Mouse (Mus musculus) neural tube, embryonic 14.5 days (tissue): Measurements from ENCODE around the gene Snd1. TPM values are rescaled to one million over a fixed set of nuclear protein-coding genes. Genes with fewer than 3 reads are reported as not detected.

Source experiments
- ATAC-seq: fragments of 200-750 bp; cut with Nextera tagmentation; 2 replicates; pipeline ENCODE4 v1.8.0; 2017; ENCODE audit warnings: low read depth, mild to moderate bottlenecking, moderate TSS enrichment, moderate library complexity
- H3K27ac ChIP-seq: fragments of 300-500 bp; sonication (generic); 2 replicates; pipeline ENCODE4 v1.5.1; 2014; ENCODE audit warnings: low read depth, mild to moderate bottlenecking, control low read depth, low read length, moderate library complexity, mixed read lengths
- H3K27me3 ChIP-seq: fragments of 300-500 bp; sonication (generic); 2 replicates; pipeline ENCODE4 v1.6.1; 2014; ENCODE audit warnings: low read length; ENCODE audit not compliant: control insufficient read depth, insufficient read depth
- H3K36me3 ChIP-seq: fragments of 300-500 bp; sonication (generic); 2 replicates; pipeline ENCODE4 v1.6.1; 2014; ENCODE audit warnings: low read length, mixed read lengths; ENCODE audit not compliant: control insufficient read depth, insufficient read depth
- H3K4me1 ChIP-seq: fragments of 300-500 bp; sonication (generic); 2 replicates; pipeline ENCODE4 v1.6.1; 2014; ENCODE audit warnings: low read length; ENCODE audit not compliant: control insufficient read depth, insufficient read depth
- H3K4me2 ChIP-seq: fragments of 300-500 bp; sonication (generic); 2 replicates; pipeline ENCODE4 v1.6.1; 2014; ENCODE audit warnings: mild to moderate bottlenecking, low read depth, low read length, control low read depth
- H3K4me3 ChIP-seq: fragments of 300-500 bp; sonication (generic); 2 replicates; pipeline ENCODE4 v1.5.1; 2014; ENCODE audit warnings: low read depth, low read length, control low read depth, mixed read lengths
- H3K9ac ChIP-seq: fragments of 300-500 bp; sonication (generic); replicated peaks from 2 replicates; pipeline ENCODE4 v1.6.1; 2014; ENCODE audit warnings: low read depth, mild to moderate bottlenecking, control low read depth, low read length, mixed read lengths
- H3K9me3 ChIP-seq: fragments of 300-500 bp; sonication (generic); 2 replicates; pipeline ENCODE4 v1.6.1; 2016; ENCODE audit warnings: low read length; ENCODE audit not compliant: control insufficient read depth
- WGBS: fragments of 180-500 bp; shearing (Covaris S2); extraction: QIAGEN DNeasy Blood & Tissue Kit; methylation state at CpG from one replicate; pipeline ENCODE4 v1.1.7; 2014; 5-methylcytosine and 5-hydroxymethylcytosine counted together
- polyA plus RNA-seq: library from polyadenylated mRNA; unstranded; fragments of >200 nt; fragmentation: Nextera tagmentation; extraction: Ambion mirVana; gene quantifications from 2 replicates; pipeline ENCODE4 v1.2.1, GENCODE M21; 2014

Snd1 gene
- polyA plus RNA-seq, 1 experiment from 2014 or later, result 73.8 TPM

GRCm38 (mm10) chr6:28771331-28771730 lies 296.4 kb downstream of the Snd1 start:
- ATAC-seq, result no peak
- H3K4me3 ChIP-seq, result no peak overlapping the region
- H3K27me3 ChIP-seq, result no peaks in the 10 kb centered on the region
- no peak overlapping the region for H3K9ac ChIP-seq
- no peaks in the 10 kb centered on the region for H3K36me3 ChIP-seq
- no peak overlapping the region for H3K4me2 ChIP-seq
- WGBS, result 46% methylated on average over 2 of the region's 2 CpGs
- no peaks in the 10 kb centered on the region for H3K9me3 ChIP-seq
- no peak overlapping the region for H3K27ac ChIP-seq
- H3K4me1 ChIP-seq, result no peaks in the 10 kb centered on the region; the same call in 1 of the 2 replicates

GRCm38 (mm10) chr6:28781696-28782095 lies 306.8 kb downstream of the Snd1 start:
- Histone ChIP-seq H3K9ac (no peak overlapping the region), H3K36me3 (no peaks in the 10 kb centered on the region), H3K4me3 (no peak overlapping the region), H3K27me3 (no peaks in the 10 kb centered on the region), H3K9me3 (no peaks in the 10 kb centered on the region), H3K27ac (no peak overlapping the region), H3K4me1 (no peaks in the 10 kb centered on the region), H3K4me2 (no peak overlapping the region)
- ATAC-seq, result no peak
- WGBS, result 58% methylated on average over 3 of the region's 3 CpGs

GRCm38 (mm10) chr6:28783082-28783647 lies 308.2 kb downstream of the Snd1 start:
- Histone ChIP-seq H3K27ac (no peak overlapping the region), H3K9ac (no peak overlapping the region), H3K27me3 (no peaks in the 10 kb centered on the region), H3K4me2 (no peak overlapping the region), H3K4me1 (no peaks in the 10 kb centered on the region), H3K4me3 (no peak overlapping the region), H3K36me3 (no peaks in the 10 kb centered on the region), H3K9me3 (no peaks in the 10 kb centered on the region)
- ATAC-seq, result no peak
- 58% methylated on average over 4 of the region's 4 CpGs for WGBS

GRCm38 (mm10) chr6:28783953-28784352 lies 309.0 kb downstream of the Snd1 start:
- H3K4me1 ChIP-seq, result no peaks in the 10 kb centered on the region
- no peak overlapping the region for H3K27ac ChIP-seq
- H3K36me3 ChIP-seq, result no peaks in the 10 kb centered on the region
- H3K4me2 ChIP-seq, result no peak overlapping the region
- H3K9ac ChIP-seq, result no peak overlapping the region
- no peak for ATAC-seq
- H3K27me3 ChIP-seq, result no peaks in the 10 kb centered on the region
- WGBS, result 36% methylated on average over 5 of the region's 5 CpGs
- no peak overlapping the region for H3K4me3 ChIP-seq
- no peaks in the 10 kb centered on the region for H3K9me3 ChIP-seq

- no peak overlapping the region for H3K27ac ChIP-seq
- no peaks in the 10 kb centered on the region for H3K27me3 ChIP-seq
- H3K4me1 ChIP-seq, result no peaks in the 10 kb centered on the region
- H3K9ac ChIP-seq, result no peak overlapping the region
- no peaks in the 10 kb centered on the region for H3K9me3 ChIP-seq
- H3K36me3 ChIP-seq, result no peaks in the 10 kb centered on the region
- WGBS, result 87% methylated on average over 8 of the region's 8 CpGs
- ATAC-seq, result no peak
- H3K4me3 ChIP-seq, result no peak overlapping the region
- no peak overlapping the region for H3K4me2 ChIP-seq
Measured at GRCm38 (mm10) chr6:28785770-28786169, 310.8 kb downstream of the Snd1 start.

GRCm38 (mm10) chr6:28787133-28787532 lies 312.2 kb downstream of the Snd1 start:
- H3K4me2 ChIP-seq, result no peak overlapping the region
- H3K9ac ChIP-seq, result no peak overlapping the region
- no peak overlapping the region for H3K4me3 ChIP-seq
- H3K4me1 ChIP-seq, result no peaks in the 10 kb centered on the region
- no peaks in the 10 kb centered on the region for H3K36me3 ChIP-seq
- WGBS, result 44% methylated on average over 6 of the region's 6 CpGs
- ATAC-seq, result no peak
- H3K27me3 ChIP-seq, result no peaks in the 10 kb centered on the region
- H3K9me3 ChIP-seq, result no peaks in the 10 kb centered on the region
- H3K27ac ChIP-seq, result no peak overlapping the region

- no peak overlapping the region for H3K4me2 ChIP-seq
- WGBS, result 70% methylated on average over 4 of the region's 4 CpGs
- H3K36me3 ChIP-seq, result no peaks in the 10 kb centered on the region
- H3K4me3 ChIP-seq, result no peak overlapping the region
- no peaks in the 10 kb centered on the region for H3K27me3 ChIP-seq
- H3K4me1 ChIP-seq, result no peaks in the 10 kb centered on the region
- no peaks in the 10 kb centered on the region for H3K9me3 ChIP-seq
- no peak overlapping the region for H3K9ac ChIP-seq
- H3K27ac ChIP-seq, result no peak overlapping the region
- ATAC-seq, result no peak
Measured at GRCm38 (mm10) chr6:28789685-28790084, 314.7 kb downstream of the Snd1 start.

GRCm38 (mm10) chr6:28791183-28791582 lies 316.2 kb downstream of the Snd1 start:
- Histone ChIP-seq H3K4me3 (no peak overlapping the region), H3K4me1 (peaks cover 6% of the 10 kb centered on the region; the same call in 1 of the 2 replicates), H3K36me3 (no peaks in the 10 kb centered on the region), H3K27ac (no peak overlapping the region), H3K9me3 (no peaks in the 10 kb centered on the region), H3K27me3 (no peaks in the 10 kb centered on the region), H3K4me2 (no peak overlapping the region), H3K9ac (no peak overlapping the region)
- WGBS, result 48% methylated on average over 3 of the region's 3 CpGs
- ATAC-seq, result no peak

- whole genome bisulfite sequencing, result 81% methylated on average over 3 of the region's 3 CpGs
- Histone ChIP-seq H3K9ac (no peak overlapping the region), H3K36me3 (no peaks in the 10 kb centered on the region), H3K27me3 (no peaks in the 10 kb centered on the region), H3K4me1 (peaks cover 6% of the 10 kb centered on the region; the same call in 1 of the 2 replicates), H3K27ac (no peak overlapping the region), H3K9me3 (no peaks in the 10 kb centered on the region), H3K4me3 (no peak overlapping the region), H3K4me2 (no peak overlapping the region)
- no peak for ATAC-seq
Measured at GRCm38 (mm10) chr6:28791809-28792208, 316.9 kb downstream of the Snd1 start.
